Mouse (Mus musculus) midbrain, embryonic 15.5 days (tissue): ENCODE data around the gene Tmem123. TPM values are rescaled to one million over a fixed set of nuclear protein-coding genes. Genes with fewer than 3 reads are reported as not detected.

Source experiments
- ATAC-seq: fragments of 200-750 bp; cut with Nextera tagmentation; replicated peaks from 2 replicates; pipeline ENCODE4 v1.8.0; 2017; ENCODE audit warnings: moderate TSS enrichment
- H3K27ac ChIP-seq: fragments of 300-500 bp; sonication (generic); 2 replicates; pipeline ENCODE4 v1.5.1; 2015; ENCODE audit warnings: mild to moderate bottlenecking, inconsistent platforms
- H3K27me3 ChIP-seq: fragments of 300-500 bp; sonication (generic); replicated peaks from 2 replicates; pipeline ENCODE4 v1.6.1; 2015; ENCODE audit warnings: inconsistent platforms
- H3K36me3 ChIP-seq: fragments of 300-500 bp; sonication (generic); replicated peaks from 2 replicates; pipeline ENCODE4 v1.6.1; 2015; ENCODE audit warnings: inconsistent platforms
- H3K4me1 ChIP-seq: fragments of 300-500 bp; sonication (generic); 2 replicates; pipeline ENCODE4 v1.6.1; 2015; ENCODE audit warnings: inconsistent platforms
- H3K4me2 ChIP-seq: fragments of 300-500 bp; sonication (generic); 2 replicates; pipeline ENCODE4 v1.6.1; 2015; ENCODE audit warnings: inconsistent platforms, mild to moderate bottlenecking, moderate library complexity
- H3K4me3 ChIP-seq: fragments of 300-500 bp; sonication (generic); 2 replicates; pipeline ENCODE4 v1.5.1; 2015; ENCODE audit warnings: mild to moderate bottlenecking, inconsistent platforms
- H3K9ac ChIP-seq: fragments of 300-500 bp; sonication (generic); 2 replicates; pipeline ENCODE4 v1.6.1; 2015; ENCODE audit warnings: mild to moderate bottlenecking, inconsistent platforms
- H3K9me3 ChIP-seq: fragments of 300-500 bp; sonication (generic); 2 replicates; pipeline ENCODE4 v1.6.1; 2016; ENCODE audit warnings: inconsistent platforms
- WGBS: fragments of 180-500 bp; shearing (Covaris S2); methylation state at CpG from one replicate; pipeline ENCODE4 v1.1.7; 2015; ENCODE audit warnings: mixed read lengths; 5-methylcytosine and 5-hydroxymethylcytosine counted together
- polyA plus RNA-seq: library from polyadenylated mRNA; unstranded; fragments of >200 nt; fragmentation: Nextera tagmentation; extraction: Ambion mirVana; gene quantifications from 2 replicates; pipeline ENCODE4 v1.2.1, GENCODE M21; 2015

Gene Tmem123
- polyA plus RNA-seq, 1 experiment from 2014 or later: 18.0 TPM

DNA sequence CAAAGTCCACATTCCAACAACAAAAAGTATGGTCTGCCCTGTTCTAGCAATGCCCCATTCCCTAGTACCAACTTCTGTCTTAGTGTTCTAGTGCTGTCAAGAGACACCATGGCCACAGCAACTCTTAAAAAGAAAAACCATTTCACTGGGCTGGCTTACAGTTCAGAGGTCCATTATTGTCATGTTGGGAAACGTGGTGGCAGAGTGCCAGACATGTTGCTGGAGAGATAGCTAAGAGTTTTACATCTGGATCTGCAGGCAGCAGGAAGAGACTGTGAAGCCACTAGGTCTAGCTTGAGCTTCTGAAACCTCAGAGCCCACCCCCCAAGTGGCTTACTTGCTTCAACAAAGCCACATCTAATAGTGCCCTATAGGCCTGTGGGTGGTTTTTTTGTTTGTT is 13.8 kb downstream of the Tmem123 start:
- Histone ChIP-seq H3K9ac (no peak overlapping the region), H3K9me3 (no peaks in the 10 kb centered on the region), H3K27ac (no peak overlapping the region), H3K4me1 (no peaks in the 10 kb centered on the region), H3K36me3 (no peaks in the 10 kb centered on the region), H3K4me3 (no peak overlapping the region), H3K27me3 (no peaks in the 10 kb centered on the region), H3K4me2 (no peak overlapping the region)
- ATAC-seq: no peak
- WGBS: 80% methylated on average over 1 of the region's 1 CpGs

DNA sequence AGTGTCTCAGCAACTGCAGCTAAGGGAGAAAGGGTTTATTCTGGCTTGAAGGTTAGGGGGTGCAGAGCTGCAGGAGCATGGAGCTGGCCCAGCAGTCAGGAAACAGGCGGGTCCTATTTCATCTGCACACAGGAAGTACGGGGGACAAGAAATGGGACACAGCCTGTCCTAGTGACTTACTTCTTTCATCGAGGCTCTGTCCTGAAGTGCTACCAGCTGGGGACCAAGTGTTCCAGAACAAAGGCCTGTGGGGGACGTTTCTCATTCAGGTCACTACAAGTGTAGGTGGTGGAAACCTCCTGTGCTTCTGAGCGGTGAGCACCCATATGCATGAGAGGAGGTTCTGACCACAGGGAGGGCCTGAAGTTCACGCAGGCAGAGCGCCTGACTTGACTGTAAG is 14.9 kb downstream of the Tmem123 start:
- ATAC-seq: no peak
- Histone ChIP-seq H3K27ac (no peak overlapping the region), H3K4me3 (no peak overlapping the region), H3K36me3 (no peaks in the 10 kb centered on the region), H3K9ac (no peak overlapping the region), H3K4me2 (no peak overlapping the region), H3K4me1 (no peaks in the 10 kb centered on the region), H3K27me3 (no peaks in the 10 kb centered on the region), H3K9me3 (no peaks in the 10 kb centered on the region)
- WGBS: 85% methylated on average over 7 of the region's 7 CpGs

DNA sequence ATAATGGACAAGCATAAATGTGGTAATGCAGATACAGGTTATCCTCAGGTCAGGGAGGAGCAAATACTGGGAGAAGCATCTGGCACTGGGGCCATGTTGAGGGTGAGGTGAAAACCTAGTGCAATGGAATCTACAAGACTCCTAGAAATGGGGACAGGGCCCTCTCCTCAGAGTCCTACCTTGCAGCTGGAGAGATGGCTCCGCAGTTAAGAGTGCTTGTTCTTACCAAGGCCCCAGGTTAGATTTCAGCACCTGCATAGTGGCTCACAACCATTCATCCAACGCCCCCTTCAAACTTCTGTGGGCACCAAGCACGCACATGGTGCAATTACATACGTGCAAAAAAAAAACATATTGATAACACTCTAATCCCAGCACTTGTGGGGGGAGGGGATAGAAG is 15.9 kb downstream of the Tmem123 start:
- no peak for ATAC-seq
- no peaks in the 10 kb centered on the region for H3K9me3 ChIP-seq
- no peaks in the 10 kb centered on the region for H3K27me3 ChIP-seq
- H3K36me3 ChIP-seq: no peaks in the 10 kb centered on the region
- no peak overlapping the region for H3K27ac ChIP-seq
- no peaks in the 10 kb centered on the region for H3K4me1 ChIP-seq
- H3K9ac ChIP-seq: no peak overlapping the region
- 94% methylated on average over 4 of the region's 4 CpGs for WGBS
- H3K4me2 ChIP-seq: no peak overlapping the region
- H3K4me3 ChIP-seq: no peak overlapping the region

DNA sequence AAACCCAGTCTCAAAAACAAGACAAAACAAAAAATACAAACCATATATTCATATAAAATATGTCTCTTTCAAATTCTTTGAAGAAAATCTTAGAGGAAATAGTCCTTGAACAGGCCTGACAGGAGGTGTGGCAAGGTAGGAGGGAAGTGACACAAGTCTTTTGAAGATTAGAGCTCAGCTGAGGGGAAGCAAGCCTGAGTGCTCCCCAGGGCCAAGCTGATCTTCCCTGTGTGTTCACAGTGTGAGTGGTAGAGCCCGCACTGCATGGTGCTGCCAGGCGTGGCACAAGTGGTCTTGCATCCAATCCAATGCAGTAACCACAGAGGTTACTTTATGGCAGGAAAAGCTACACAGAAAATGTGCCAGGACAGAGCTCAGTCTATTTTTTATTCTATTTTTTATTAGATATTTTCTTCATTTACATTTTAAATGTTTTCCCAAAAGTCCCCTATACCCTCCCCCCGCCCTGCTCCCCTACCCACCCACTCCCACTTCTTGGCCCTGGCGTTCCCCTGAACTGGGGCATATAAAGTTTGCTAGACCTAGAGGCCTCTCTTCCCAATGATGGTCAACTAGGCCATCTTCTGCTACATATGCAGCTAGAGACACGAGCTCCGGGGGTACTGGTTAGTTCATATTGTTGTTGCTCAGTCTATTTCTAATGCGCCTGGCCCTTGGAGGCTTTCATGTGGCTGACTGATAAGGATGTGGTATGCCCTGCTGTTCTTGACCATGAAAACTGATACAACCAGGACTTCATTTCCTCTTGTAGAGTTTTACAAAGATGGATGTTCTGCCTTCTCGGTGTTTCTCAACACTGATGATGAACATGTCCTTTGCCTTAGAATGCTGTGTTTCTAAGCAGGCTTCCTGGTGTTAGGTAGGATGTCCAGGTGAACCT is 16.7 kb downstream of the Tmem123 start:
- Histone ChIP-seq H3K4me1 (no peaks in the 10 kb centered on the region), H3K9me3 (no peaks in the 10 kb centered on the region), H3K27ac (no peak overlapping the region), H3K4me3 (no peak overlapping the region), H3K4me2 (no peak overlapping the region), H3K27me3 (no peaks in the 10 kb centered on the region), H3K36me3 (no peaks in the 10 kb centered on the region), H3K9ac (no peak overlapping the region)
- 93% methylated on average over 8 of the region's 8 CpGs for WGBS
- ATAC-seq: no peak

DNA sequence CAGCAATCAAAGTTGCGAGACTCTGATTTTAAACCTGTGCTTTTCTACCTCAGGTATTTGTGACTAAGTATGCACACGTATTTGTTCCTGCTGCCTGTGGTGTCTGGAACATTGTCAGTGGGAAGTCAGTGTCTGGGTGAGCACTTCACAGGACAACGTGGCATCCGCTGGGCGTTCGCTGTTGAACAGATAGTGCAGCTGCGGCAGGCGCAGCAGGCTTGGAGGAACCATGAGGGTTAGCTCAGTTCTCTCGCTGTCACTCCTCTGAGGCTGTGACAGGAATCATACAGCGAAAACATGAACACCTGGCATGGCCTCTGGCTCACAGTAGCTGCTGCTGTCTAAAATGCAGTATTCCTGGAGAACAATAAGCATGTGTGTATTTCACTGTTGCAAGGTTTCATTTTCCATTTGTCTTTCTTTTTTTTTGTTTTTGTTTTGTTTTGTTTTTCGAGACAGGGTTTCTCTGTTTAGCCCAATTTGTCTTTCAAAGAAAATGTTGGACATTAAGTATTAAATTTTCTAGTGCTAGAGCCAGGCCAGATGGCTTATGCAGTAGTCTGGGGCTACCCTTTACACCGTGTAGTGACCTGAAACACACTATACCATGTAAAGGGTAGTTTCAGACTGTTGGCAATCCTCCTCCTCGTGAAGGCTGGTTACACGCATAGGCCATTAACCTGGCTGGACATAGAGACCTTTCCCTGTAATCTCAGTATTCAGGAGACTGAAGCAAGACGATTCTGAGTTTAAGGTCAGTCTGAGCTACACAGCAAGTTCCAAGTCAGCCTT is 20.2 kb downstream of the Tmem123 start:
- no peaks in the 10 kb centered on the region for H3K9me3 ChIP-seq
- H3K36me3 ChIP-seq: no peaks in the 10 kb centered on the region
- WGBS: 77% methylated on average over 15 of the region's 15 CpGs
- H3K4me2 ChIP-seq: no peak overlapping the region
- H3K4me1 ChIP-seq: no peaks in the 10 kb centered on the region
- 0 out of 2 replicates have a peak, but pooled peaks have one; percentile 10 for ATAC-seq
- H3K27me3 ChIP-seq: no peaks in the 10 kb centered on the region
- H3K4me3 ChIP-seq: no peak overlapping the region
- no peak overlapping the region for H3K9ac ChIP-seq
- no peak overlapping the region for H3K27ac ChIP-seq

- Histone ChIP-seq H3K4me3 (no peak overlapping the region), H3K27ac (no peak overlapping the region), H3K36me3 (no peaks in the 10 kb centered on the region), H3K9me3 (no peaks in the 10 kb centered on the region), H3K4me2 (no peak overlapping the region), H3K9ac (no peak overlapping the region), H3K4me1 (no peaks in the 10 kb centered on the region), H3K27me3 (no peaks in the 10 kb centered on the region)
- WGBS: 7% methylated on average over 1 of the region's 1 CpGs
- peak; percentile 37; the same call in 1 of the 2 replicates for ATAC-seq
Measured at GRCm38 (mm10) chr9:7784615-7785012, 20.8 kb downstream of the Tmem123 start.

- no peaks in the 10 kb centered on the region for H3K36me3 ChIP-seq
- H3K9me3 ChIP-seq: no peaks in the 10 kb centered on the region
- H3K9ac ChIP-seq: no peak overlapping the region
- ATAC-seq: no peak
- no peak overlapping the region for H3K4me2 ChIP-seq
- no peaks in the 10 kb centered on the region for H3K27me3 ChIP-seq
- no peaks in the 10 kb centered on the region for H3K4me1 ChIP-seq
- WGBS: 88% methylated on average over 3 of the region's 3 CpGs
- H3K4me3 ChIP-seq: no peak overlapping the region
- no peak overlapping the region for H3K27ac ChIP-seq
Measured at GRCm38 (mm10) chr9:7785396-7785795, 21.6 kb downstream of the Tmem123 start.

- Histone ChIP-seq H3K4me3 (no peak overlapping the region), H3K4me1 (no peaks in the 10 kb centered on the region), H3K9ac (no peak overlapping the region), H3K27ac (no peak overlapping the region), H3K9me3 (no peaks in the 10 kb centered on the region), H3K36me3 (no peaks in the 10 kb centered on the region), H3K27me3 (no peaks in the 10 kb centered on the region), H3K4me2 (no peak overlapping the region)
- no peak for ATAC-seq
- WGBS: 89% methylated on average over 7 of the region's 7 CpGs
Measured at GRCm38 (mm10) chr9:7786086-7786485, 22.2 kb downstream of the Tmem123 start.

GRCm38 (mm10) chr9:7788411-7788810 is 24.6 kb downstream of the Tmem123 start:
- Histone ChIP-seq H3K4me2 (no peak overlapping the region), H3K9ac (no peak overlapping the region), H3K36me3 (no peaks in the 10 kb centered on the region), H3K27ac (no peak overlapping the region), H3K27me3 (no peaks in the 10 kb centered on the region), H3K4me3 (no peak overlapping the region), H3K4me1 (no peaks in the 10 kb centered on the region), H3K9me3 (no peaks in the 10 kb centered on the region)
- ATAC-seq: no peak
- WGBS: 88% methylated on average over 6 of the region's 6 CpGs

- no peak for ATAC-seq
- no peak overlapping the region for H3K4me2 ChIP-seq
- 92% methylated on average over 8 of the region's 8 CpGs for WGBS
Measured at GRCm38 (mm10) chr9:7789764-7790575, 26.1 kb downstream of the Tmem123 start.

GRCm38 (mm10) chr9:7790580-7791084 is 26.8 kb downstream of the Tmem123 start:
- no peak for ATAC-seq
- Histone ChIP-seq H3K36me3 (no peaks in the 10 kb centered on the region), H3K27ac (no peak overlapping the region), H3K27me3 (no peaks in the 10 kb centered on the region), H3K9me3 (no peaks in the 10 kb centered on the region), H3K4me1 (no peaks in the 10 kb centered on the region), H3K4me2 (no peak overlapping the region), H3K9ac (no peak overlapping the region), H3K4me3 (no peak overlapping the region)
- 95% methylated on average over 11 of the region's 11 CpGs for WGBS

More at GRCm38 (mm10) chr9:7789764-7790575, 26.1 kb downstream of the Tmem123 start:
- Histone ChIP-seq H3K27ac (no peak overlapping the region), H3K36me3 (no peaks in the 10 kb centered on the region), H3K4me1 (no peaks in the 10 kb centered on the region), H3K9ac (no peak overlapping the region), H3K4me3 (no peak overlapping the region), H3K9me3 (no peaks in the 10 kb centered on the region), H3K27me3 (no peaks in the 10 kb centered on the region)

DNA sequence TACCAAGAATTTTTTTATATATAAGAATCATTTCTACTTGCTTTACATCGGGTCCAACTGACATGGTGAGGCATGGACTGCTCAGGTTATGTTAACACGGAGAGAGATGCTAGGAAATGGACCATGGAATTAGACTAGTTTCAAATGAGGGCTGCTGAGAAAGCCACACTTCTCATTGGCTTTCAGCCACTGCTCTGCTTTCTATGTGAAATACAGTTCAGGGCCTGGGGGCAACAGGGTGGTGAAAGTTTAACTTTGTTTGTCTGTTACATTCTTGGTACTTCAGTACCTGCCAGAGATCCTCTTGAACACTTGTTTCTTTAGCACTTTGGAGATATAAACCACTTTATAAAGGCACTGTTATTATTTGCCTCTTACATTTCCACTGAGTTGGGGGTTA is 29.7 kb downstream of the Tmem123 start:
- Histone ChIP-seq H3K9ac (no peak overlapping the region), H3K4me2 (no peak overlapping the region), H3K27me3 (no peaks in the 10 kb centered on the region), H3K36me3 (no peaks in the 10 kb centered on the region), H3K27ac (no peak overlapping the region), H3K4me3 (no peak overlapping the region), H3K9me3 (no peaks in the 10 kb centered on the region), H3K4me1 (no peaks in the 10 kb centered on the region)
- no peak for ATAC-seq
- WGBS: 93% methylated on average over 2 of the region's 2 CpGs
